Mouse (Mus musculus) regulatory T cell (primary cell): ENCODE data around the gene Cpeb2.

Experiments used
- in situ Hi-C: fragments of 300-600 bp; cut with MboI, MseI; formaldehyde crosslinking; loops from one replicate; pipeline ENCODE4 v1.15.1; 2025; ENCODE audit warnings: high pct_unique_total_duplicates

The Cpeb2 gene

DNA sequence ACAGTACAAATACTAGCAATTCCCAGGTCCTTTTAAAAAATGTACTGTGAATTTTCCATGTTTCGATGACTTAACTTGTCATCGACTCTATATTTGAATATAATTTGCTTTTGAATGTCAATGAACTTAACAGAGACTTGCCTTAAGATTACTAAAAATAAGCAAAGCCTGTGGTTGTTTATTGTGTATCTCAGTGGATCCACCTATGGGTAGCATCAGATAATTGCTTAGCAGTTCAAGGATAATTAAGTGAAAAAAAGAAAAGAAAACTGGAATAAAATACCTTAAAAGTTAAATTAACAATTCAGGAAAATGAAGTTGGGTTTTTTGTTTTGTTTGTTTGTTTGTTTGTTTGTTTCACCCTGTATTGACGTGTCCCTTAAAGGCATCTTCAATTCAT is 3.5 kb downstream of the Cpeb2 start:
- in situ Hi-C loops, result loop anchor here (10.0 to 25.0 kb wide), 3 partner anchors 551 to 1549 kb away; partner anchors contain the start of gene Bod1l

DNA sequence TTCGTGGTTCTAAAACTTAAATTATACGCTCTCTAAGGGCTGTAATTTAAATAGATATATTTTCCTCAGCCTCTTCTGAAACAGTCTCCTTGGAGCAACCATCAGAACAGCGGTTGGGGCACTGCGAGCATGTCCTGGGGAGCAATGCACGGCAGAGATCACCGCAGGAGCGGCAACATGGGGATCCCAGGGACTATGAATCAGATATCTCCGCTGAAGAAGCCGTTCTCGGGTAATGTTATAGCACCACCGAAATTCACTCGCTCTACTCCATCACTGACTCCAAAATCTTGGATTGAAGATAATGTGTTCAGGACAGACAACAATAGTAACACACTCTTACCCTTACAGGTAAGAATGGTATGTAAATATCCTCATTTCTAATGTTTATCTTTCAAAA is 4.3 kb downstream of the Cpeb2 start:
- in situ Hi-C loops, result loop anchor here (10.0 to 25.0 kb wide), 3 partner anchors 550 to 1550 kb away; partner anchors contain the start of gene Bod1l

DNA sequence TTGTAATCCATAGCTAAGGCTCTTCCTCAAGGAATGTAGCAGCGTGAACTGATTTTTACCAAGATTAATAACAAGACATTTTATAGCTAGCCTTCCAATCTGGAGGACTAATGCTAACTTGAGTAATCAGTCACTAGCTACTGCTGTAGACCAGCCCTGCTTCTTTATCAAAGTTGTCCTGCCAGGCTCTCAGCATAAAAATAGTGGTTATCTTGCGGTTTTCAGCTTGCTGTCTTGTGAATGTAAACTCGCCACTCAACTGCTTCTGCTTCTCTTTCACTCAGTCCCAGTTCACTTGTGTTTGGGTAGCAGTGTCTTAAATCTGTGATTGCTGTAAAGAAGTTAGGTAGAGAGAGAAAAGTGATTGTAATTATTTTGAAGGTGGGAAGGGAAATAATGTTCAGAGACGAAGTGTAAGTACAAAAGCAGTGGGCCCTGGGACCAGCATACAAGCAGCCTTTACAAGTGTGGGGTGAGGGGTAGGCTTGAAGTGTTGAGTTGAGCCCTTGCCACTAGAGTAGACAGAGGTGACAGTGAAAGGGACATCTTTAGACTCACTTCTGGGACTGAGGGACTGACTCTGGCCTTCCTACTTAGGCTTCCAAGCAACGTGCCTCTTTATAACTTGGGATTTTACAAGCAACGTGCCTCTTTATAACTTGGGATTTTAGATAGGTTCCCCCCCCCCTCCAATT is 6.3 kb downstream of the Cpeb2 start:
- in situ Hi-C loops, result loop anchor here (10.0 to 25.0 kb wide), 3 partner anchors 548 to 1552 kb away; partner anchors contain the start of gene Bod1l

DNA sequence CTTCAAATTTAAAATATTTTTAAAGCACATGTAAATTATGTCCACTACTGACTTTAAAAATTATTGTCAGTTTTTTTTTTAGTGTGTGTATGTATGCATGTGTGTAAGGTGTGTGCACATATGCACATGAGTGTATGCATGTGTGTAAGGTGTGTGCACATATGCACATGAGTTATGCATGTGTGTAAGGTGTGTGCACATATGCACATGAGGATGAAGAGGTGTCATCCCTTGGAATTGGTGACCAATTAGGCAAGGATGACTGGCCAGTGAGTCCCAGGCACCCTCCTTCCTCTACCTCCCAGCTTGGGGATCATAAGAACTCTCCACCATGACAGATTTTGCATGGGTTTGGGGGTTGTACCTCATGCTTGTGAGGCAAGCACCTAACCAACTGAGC is 7.8 kb downstream of the Cpeb2 start:
- in situ Hi-C loops, result loop anchor here (25.0 kb wide), 2 partner anchors 547 to 1553 kb away; no protein-coding TSS in a partner anchor

DNA sequence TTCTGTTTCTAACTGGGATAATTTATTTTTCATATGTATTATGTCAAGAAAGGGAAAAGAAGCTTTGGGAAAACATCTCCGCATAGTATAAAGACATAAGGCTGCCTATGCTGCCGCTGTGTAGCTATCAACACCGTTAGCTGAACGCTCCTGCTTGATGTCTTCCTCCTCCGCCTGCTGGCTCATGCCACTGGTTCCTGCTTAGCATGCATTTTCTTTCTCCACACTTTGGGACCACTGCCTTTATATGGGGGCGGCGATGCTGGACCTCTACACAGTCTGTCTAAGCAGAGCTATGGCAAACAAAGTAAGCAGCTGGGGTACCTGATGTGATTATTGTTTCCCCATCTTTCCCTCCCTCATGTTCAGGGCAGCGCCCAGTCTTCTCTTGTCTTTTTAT is 13.3 kb downstream of the Cpeb2 start:
- in situ Hi-C loops, result loop anchor here (25.0 kb wide), 2 partner anchors 541 to 1559 kb away; no protein-coding TSS in a partner anchor

DNA sequence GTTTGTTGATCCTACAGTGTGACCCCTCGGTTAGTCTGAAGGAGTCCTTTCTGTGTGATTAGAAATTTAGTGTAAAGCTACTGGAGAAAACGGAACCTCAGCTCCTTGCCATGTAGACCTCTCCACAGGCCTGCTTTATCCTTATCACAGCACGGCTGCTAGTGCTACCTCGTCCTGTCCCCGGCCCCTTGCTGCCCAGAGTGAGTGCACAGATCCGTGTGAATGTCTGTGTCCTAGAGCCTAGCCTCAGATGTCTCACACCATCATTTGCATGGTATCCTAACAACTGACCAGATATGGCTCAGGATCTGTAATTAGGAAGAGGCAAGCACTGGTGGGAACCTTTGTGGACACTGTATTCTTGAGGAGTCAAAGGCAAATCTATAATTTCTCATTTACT is 14.0 kb downstream of the Cpeb2 start:
- in situ Hi-C loops, result loop anchor here (25.0 kb wide), 2 partner anchors 540 to 1560 kb away; no protein-coding TSS in a partner anchor

DNA sequence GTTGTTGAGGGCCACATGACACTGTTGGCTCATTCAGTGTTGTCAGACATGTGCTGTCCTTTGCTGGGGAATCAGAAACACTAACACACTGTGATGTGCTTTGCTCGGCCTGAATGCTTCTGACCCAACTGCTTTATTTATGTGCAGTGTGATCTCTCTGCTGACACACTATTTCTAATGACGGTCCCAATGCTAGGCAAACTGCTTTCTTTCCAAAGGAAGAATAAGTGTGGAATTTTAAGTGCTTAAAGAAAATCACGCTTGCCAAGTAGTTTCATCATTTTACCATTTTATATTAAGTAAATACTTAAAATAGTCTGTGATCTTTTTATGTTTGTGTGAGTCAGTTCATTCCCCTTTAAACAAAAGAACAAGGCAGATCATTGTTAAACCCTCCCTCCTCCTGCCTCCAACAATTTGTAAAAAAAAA is 15.0 kb downstream of the Cpeb2 start:
- in situ Hi-C loops, result loop anchor here (25.0 kb wide), 2 partner anchors 539 to 1561 kb away; no protein-coding TSS in a partner anchor

DNA sequence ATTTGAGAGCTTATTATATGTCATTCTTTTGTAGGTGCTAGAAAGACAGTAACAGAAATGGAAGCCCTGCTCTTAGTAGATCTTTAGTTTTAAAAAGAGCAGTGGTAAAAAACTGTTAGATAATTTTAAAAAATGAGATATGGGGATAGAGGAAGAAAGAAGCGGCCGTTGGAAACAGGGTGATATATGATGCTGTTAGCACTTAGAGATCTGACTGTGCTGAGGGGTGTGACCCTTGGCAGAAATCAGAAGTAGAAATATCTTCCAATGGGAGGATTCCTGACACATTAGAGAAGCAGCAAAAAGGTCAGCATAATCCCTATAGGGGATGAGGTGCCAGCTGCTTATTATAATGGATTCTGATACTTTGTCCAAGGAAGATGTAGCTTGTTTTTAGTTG is 24.5 kb downstream of the Cpeb2 start:
- in situ Hi-C loops, result no loop called here

DNA sequence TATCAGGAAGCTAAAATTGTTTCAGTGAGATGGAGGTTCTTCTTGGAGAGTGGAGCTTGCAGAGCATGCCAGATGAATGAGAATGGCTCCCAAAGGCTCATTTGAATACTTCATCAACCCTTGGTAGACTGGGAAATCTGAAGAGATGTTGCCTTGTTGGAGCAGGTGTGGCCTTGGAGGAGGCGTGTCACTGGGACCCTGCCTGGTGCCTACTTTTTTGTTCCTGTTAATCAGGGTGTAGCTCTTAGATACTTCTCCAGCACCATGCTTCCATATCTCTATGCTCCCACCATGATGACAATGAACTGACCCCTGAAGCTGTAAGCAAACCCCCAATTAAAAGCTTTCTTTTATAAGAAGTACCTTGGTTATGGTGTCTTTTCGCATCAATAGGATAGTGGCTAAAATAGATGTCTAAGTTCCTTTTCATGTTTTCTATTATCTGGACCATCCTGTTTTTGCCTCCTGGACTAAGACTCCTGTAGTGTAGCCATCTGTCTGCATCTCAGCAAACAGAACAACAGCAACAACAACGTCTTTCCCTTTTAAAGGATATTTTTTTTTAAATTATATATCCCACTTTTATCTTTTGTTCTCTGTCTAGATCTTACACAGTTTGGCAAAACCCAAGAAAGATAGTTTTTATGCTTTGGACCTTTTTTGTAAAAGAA is 25.6 kb downstream of the Cpeb2 start:
- in situ Hi-C loops, result no loop called here

DNA sequence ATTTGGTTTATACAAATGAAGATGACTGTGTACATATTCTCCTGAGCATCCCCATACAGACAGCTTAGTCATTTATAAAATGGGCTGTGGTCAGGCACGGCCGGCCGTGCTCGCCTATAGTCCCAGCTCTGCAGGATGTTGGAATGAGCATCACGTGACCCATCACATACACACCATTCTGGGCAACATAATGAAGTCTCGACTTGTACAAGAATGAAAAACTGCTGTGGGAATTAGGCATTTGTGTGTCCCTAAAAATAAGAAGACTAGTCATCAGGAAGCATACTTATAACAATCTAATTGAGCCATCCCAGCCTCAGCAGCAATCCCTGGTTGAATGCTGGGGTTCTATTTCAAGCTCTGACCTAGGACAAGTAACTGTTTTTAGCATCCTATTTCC is 28.8 kb downstream of the Cpeb2 start:
- in situ Hi-C loops, result no loop called here

DNA sequence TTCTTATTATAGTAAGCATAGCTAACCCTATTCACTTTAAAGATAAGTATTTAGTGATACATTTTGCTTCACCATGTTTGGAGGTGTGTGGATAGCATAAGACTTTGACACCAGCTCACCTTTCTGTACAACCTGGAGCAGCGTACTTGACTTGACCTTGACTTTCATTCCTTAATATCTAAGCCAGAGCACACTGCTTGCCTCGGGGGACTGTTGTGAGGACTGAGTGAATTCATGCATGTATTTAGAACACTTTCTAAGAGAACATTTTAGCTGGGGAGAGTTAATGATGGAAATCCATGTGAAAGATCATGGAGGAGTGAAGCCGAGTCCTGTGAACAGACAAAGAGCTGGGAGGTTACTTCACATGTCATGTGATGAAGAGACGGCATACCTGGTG is 31.0 kb downstream of the Cpeb2 start:
- in situ Hi-C loops, result no loop called here

DNA sequence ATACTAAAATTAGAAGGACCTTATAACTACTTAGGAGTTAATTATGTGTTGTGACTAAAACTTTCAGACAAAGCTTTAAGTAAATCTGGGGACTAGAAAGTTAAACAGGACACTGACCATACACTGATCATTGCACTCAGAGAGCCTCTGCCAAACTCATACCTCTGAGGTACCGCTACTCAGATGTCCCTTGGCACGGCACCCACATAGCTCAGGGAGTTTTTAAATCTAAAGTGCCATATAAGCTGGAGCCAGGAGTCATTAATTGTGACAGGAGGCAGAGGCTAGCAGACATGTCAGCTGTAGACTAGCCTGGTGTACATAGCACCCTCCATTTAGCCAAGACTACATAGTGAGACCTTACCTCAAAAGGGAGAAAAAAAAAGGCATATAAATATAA is 31.7 kb downstream of the Cpeb2 start:
- in situ Hi-C loops, result no loop called here

DNA sequence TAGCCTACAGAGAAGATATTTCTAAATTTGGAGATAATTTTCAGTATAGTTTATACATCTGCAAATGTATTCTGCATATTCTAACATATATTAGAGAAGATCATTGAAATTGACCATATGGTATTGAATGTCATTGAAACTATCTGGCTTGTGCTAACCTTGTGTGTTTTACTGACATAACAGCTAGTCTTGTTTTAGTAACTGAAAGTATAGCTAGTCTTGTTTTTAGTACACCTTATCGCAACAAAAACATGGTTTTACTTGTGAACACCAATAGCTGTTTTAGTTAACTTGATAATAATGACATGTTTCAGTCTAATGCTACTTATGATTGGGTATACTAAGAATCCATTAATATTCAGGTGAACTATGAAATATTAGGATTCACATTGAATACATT is 45.0 kb downstream of the Cpeb2 start:
- in situ Hi-C loops, result no loop called here

DNA sequence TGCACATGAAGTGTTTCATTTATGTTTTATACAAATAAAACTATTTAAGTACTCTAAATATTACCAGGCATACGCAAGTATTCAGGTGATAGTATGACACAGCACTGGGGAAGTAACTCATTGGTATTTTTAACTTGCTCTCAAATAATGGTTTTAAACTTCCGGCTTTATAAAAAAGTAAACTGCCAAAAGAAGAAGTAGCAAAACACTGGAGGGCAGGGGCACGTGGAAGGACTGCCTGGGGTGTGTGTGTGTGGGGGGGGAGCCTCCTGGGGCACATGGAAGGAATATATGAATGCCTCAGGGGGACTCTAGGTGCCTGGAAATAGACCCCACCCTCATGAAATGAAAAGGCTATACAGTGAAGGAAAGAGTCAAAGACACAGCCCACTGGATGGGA is 46.8 kb downstream of the Cpeb2 start:
- in situ Hi-C loops, result no loop called here

DNA sequence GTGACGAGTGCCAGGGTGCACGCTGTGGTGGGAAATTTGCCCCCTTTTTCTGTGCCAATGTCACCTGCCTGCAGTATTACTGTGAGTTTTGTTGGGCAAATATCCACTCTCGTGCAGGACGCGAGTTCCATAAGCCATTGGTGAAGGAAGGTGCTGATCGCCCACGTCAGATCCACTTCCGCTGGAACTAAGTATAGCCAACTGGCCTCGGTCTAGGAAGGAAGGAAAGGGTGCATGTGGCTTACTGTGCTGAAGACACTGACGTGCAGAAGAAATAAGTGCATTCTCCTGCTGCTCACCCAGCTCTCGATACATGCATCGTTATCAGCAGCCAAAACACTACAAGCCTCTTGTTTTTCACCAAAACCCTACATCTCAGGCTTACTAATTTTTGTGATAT is 52.8 kb downstream of the Cpeb2 start:
- in situ Hi-C loops, result no loop called here

DNA sequence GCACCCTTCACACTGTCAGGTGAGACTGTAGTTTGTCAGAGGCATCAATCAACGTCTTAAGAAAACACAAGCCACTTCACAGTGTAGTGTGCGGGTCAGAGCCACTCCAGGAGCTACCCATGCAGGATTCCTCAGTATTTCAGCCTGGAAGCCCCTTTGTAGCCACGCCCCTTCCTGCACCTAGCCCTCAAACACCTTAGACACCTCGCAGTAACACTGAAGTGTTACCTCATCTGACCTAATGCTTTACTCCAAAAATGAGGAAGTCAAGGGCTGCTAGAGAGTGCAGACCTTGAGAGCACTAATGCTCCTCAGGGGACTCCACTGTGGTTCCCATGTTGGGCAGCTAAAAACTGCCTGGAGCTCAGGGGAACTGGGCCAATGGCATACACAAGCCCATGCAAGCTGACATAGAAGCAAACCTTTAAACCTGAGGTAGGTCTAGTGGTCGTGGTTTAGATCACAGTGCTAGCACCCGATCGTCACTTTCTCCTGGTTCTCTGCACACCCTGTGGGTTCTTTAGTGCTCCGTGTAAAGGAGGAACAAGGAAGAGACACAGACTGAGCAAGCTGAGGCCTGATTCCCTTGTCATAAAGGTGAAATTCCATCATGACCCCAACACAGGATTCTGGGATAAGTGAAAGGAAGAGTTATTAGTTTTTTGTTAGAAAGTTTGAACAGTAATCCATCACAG is 56.9 kb downstream of the Cpeb2 start:
- in situ Hi-C loops, result no loop called here

DNA sequence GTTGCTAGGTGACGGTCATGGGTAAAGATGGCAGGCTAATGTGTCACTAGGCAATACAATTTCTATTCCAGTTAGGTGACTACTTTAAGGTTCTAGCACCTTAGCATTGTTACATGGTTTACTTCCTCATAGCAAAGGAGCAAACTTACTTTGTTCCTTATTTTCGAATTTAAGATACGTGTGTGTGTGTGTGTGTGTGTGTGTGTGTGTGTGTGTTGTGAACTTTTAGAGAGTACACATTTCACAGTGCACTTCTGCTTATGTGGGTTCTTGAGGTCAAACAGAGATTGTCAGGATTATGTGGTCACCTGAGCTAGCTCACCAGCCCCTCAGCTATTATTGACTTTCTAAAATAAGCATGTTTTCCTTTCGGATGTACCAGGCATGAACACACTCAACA is 60.2 kb downstream of the Cpeb2 start:
- in situ Hi-C loops, result no loop called here

DNA sequence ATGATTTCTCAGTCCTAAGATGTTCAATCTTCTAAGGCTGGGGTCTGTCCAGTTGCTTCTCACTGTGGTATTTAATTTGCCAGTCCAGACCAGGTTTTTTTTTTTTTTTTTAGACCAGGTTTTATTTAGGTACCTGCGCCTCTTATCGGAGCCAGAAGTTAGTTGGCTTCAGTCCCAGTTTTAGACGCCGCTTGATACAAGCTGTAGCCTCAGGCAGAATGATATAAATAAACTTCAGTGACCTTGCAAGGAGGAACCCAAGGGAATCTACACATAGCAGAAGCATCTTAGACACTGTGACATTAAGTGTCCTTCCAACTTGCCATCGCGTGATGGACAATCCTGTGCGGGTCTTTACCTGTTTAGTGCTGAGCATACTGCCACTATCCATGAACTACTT is 64.5 kb downstream of the Cpeb2 start:
- in situ Hi-C loops, result no loop called here

DNA sequence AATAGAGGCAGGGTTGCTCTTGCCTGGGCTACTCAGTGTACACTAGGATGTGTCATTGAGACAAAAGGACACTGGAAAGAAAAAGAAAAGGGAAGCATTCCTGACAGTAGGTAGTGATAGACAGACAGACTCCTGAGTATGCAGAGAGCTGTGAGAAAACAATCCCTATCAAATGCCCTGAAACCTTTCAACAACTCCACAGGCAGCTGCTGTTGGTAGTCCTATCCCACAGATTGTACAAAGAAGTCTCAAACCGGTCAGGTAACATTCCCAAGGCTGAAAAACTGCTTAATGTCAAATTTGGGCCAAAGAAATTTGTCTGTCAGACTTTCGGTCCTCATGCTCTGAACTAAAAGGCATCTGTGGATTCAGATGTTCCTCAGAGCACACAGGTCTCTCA is 66.0 kb downstream of the Cpeb2 start:
- in situ Hi-C loops, result no loop called here

DNA sequence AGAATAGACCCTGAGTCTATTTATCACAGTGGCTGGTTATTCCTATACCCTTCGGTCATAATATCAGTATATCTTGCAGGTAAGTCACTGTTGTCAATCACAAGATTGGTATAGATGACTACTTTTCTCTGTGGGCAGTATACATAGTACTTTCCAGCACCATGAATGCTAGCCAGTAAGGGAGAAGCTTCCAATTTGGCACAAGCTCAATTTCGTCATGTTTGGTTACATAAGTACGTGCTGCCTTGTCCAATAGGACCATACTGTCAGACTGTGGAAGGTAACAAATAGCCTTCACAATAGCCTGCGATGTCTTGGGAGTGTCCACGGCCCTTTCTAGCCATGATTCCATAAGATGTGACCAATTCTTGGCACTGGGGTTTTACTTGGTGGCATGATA is 67.1 kb downstream of the Cpeb2 start:
- in situ Hi-C loops, result no loop called here

DNA sequence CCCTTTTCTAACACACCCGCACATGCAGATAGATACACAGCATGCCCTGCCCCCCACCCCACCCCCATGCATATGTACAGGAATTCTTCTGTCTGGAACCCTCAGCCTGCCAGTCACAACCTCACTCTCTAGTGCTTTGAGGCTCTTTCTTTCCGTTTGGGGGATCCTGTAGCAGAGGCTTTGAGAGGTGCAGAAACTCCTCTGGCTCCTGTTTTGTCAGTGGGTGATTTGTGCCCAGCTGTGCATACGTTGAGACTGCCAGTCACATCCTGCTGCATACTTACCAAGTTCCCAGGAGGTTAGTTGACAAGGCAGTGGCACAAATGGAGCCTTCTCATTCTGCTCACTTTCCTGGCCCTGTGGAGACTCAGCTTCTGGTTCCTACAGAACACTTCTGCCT is 68.0 kb downstream of the Cpeb2 start:
- in situ Hi-C loops, result no loop called here

DNA sequence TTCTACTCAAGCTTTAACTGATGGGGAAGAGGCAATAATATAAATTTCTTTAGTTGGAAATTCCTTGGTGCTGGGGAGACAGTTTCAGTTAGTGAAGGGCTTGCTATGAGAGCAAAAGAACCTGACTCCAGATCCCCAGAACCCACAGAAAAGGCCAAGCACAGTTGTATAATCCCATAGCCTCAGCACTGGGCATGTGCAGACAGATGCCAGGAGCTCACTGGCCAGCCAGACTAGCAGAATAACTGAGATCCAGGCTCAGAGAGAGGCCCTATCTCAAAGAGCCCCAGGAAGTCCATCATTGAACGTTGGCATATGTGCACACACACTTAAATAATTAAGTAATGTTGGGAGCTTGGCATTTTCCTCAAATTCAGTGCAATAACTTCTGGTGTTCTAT is 70.5 kb downstream of the Cpeb2 start:
- in situ Hi-C loops, result no loop called here
